Mouse (Mus musculus) left cerebral cortex, adult 2 months (tissue): ENCODE data around the gene Fermt3. TPM values are rescaled to one million over a fixed set of nuclear protein-coding genes. Genes with fewer than 3 reads are reported as not detected.
A peak's percentile ranks its signal among the peaks of the same experiment; 100 is the strongest.

ENCODE experiments used
- DNase-seq, 2 experiments: peaks; one replicate each; pipeline ENCODE4 v3.0.0; 2021 to 2022; ENCODE audit warnings: low spot score in 2 of 2, mixed read lengths in 1 of 2; ENCODE audit errors: extremely low spot score in 1 of 2
- H3K27ac ChIP-seq: fragments of 200-600 bp; 2 replicates; pipeline ENCODE4 v1.8.1; 2022
- H3K4me3 ChIP-seq: fragments of 200-600 bp; 2 replicates; pipeline ENCODE4 v1.8.1; 2022
- CTCF ChIP-seq: fragments of 200-600 bp; IDR thresholded peaks from 2 replicates; pipeline ENCODE4 v1.8.1; 2022; ENCODE audit warnings: antibody characterized with exemption, mild to moderate bottlenecking, moderate library complexity
- intact Hi-C: fragments of 180-260 bp; cut with DNase I; formaldehyde crosslinking; loops from one replicate; pipeline ENCODE4 v1.15.1; 2025
- total RNA-seq, 2 experiments: library from RNA; stranded (reverse); gene quantifications; 2 replicates each; pipeline ENCODE4 v1.2.3; 2021

Gene Fermt3
- total RNA-seq, 2 experiments from 2014 or later, result 3.6 to 4.8 TPM

- H3K27ac ChIP-seq, result peak overlapping the region; percentile 40
- no peak for TF ChIP-seq CTCF
- DNase-seq, result peak; percentile 30 to 63
- intact Hi-C loops, result no loop called here
- H3K4me3 ChIP-seq, result no peak overlapping the region
These were observed 10.3 kb upstream of the Fermt3 start for GRCm38 (mm10) chr19:7029531-7029930.

- intact Hi-C loops, result loop anchor here (1.0 kb wide), 1 partner anchor 96 kb away; no protein-coding TSS in a partner anchor
- peak; percentile 69 for TF ChIP-seq CTCF
- no peak for DNase-seq
- Histone ChIP-seq H3K4me3 (no peak overlapping the region), H3K27ac (no peak overlapping the region)
These were observed 964 bp upstream of the Fermt3 start for GRCm38 (mm10) chr19:7020224-7020641.

- intact Hi-C loops, result loop anchor here (2.0 kb wide), 1 partner anchor 22 kb away; the partner anchor contains the start of genes Nudt22 and Trpt1
- no peak for DNase-seq
- Histone ChIP-seq H3K4me3 (no peak overlapping the region), H3K27ac (no peak overlapping the region; the same call in 1 of the 2 replicates)
- TF ChIP-seq CTCF, result no peak
These were observed 723 bp downstream of the Fermt3 start for GRCm38 (mm10) chr19:7018546-7018945.

- no peak overlapping the region for H3K27ac ChIP-seq
- no peak overlapping the region for H3K4me3 ChIP-seq
- DNase-seq, result no peak
- intact Hi-C loops, result loop anchor here (2.0 kb wide), 1 partner anchor 21 kb away; the partner anchor contains the start of genes Nudt22 and Trpt1
- no peak for TF ChIP-seq CTCF
These were observed 1.5 kb downstream of the Fermt3 start for GRCm38 (mm10) chr19:7017541-7018457.

- no peak for TF ChIP-seq CTCF
- Histone ChIP-seq H3K27ac (no peak overlapping the region), H3K4me3 (no peak overlapping the region)
- intact Hi-C loops, result no loop called here
- DNase-seq, result no peak
These were observed 4.7 kb downstream of the Fermt3 start for GRCm38 (mm10) chr19:7014481-7015135.

GRCm38 (mm10) chr19:7013984-7014383, 5.3 kb downstream of the Fermt3 start:
- no peak for TF ChIP-seq CTCF
- intact Hi-C loops, result no loop called here
- Histone ChIP-seq H3K4me3 (no peak overlapping the region), H3K27ac (no peak overlapping the region)
- DNase-seq, result no peak

GRCm38 (mm10) chr19:7012426-7012825, 6.8 kb downstream of the Fermt3 start:
- no peak overlapping the region for H3K4me3 ChIP-seq
- no peak for TF ChIP-seq CTCF
- DNase-seq, result no peak
- intact Hi-C loops, result no loop called here
- no peak overlapping the region for H3K27ac ChIP-seq

- Histone ChIP-seq H3K27ac (no peak overlapping the region), H3K4me3 (no peak overlapping the region)
- DNase-seq, result no peak
- intact Hi-C loops, result no loop called here
- no peak for TF ChIP-seq CTCF
These were observed 12.2 kb downstream of the Fermt3 start for GRCm38 (mm10) chr19:7006892-7007593.

- H3K27ac ChIP-seq, result no peak overlapping the region
- DNase-seq, result no peak
- TF ChIP-seq CTCF, result no peak
- intact Hi-C loops, result no loop called here
- no peak overlapping the region for H3K4me3 ChIP-seq
These were observed 19.8 kb downstream of the Fermt3 start for GRCm38 (mm10) chr19:6999360-7000063.

GRCm38 (mm10) chr19:6997721-6998290, 21.5 kb downstream of the Fermt3 start:
- no peak for TF ChIP-seq CTCF
- H3K27ac ChIP-seq, result no peak overlapping the region
- intact Hi-C loops, result loop anchor here (2.0 kb wide), 1 partner anchor 21 kb away; the partner anchor contains the start of gene Fermt3
- DNase-seq, result no peak
- H3K4me3 ChIP-seq, result no peak overlapping the region

GRCm38 (mm10) chr19:6996006-6996405, 23.3 kb downstream of the Fermt3 start, which contains the start of the genes Nudt22 and Trpt1:
TSS of gene Nudt22 (minus strand) at chr19:6996117.
TSS of gene Trpt1 (plus strand) at chr19:6996131.
- peak; percentile 79 to 80 for DNase-seq
- Histone ChIP-seq H3K27ac (peak within 1 kb of the TSS; percentile 89), H3K4me3 (peak within 1 kb of the TSS; percentile 89)
- TF ChIP-seq CTCF, result no peak
- intact Hi-C loops, result loop anchor here (2.0 kb wide), 1 partner anchor 23 kb away; the partner anchor contains the start of gene Fermt3
